Mouse (Mus musculus): ENCODE results near the gene Col26a1. TPM values are rescaled to one million over a fixed set of nuclear protein-coding genes. Genes with fewer than 3 reads are reported as not detected.
A peak's percentile ranks its signal among the peaks of the same experiment; 100 is the strongest.

The Col26a1 gene
- total RNA-seq, 1 experiment from 2014 or later: not detected

DNA sequence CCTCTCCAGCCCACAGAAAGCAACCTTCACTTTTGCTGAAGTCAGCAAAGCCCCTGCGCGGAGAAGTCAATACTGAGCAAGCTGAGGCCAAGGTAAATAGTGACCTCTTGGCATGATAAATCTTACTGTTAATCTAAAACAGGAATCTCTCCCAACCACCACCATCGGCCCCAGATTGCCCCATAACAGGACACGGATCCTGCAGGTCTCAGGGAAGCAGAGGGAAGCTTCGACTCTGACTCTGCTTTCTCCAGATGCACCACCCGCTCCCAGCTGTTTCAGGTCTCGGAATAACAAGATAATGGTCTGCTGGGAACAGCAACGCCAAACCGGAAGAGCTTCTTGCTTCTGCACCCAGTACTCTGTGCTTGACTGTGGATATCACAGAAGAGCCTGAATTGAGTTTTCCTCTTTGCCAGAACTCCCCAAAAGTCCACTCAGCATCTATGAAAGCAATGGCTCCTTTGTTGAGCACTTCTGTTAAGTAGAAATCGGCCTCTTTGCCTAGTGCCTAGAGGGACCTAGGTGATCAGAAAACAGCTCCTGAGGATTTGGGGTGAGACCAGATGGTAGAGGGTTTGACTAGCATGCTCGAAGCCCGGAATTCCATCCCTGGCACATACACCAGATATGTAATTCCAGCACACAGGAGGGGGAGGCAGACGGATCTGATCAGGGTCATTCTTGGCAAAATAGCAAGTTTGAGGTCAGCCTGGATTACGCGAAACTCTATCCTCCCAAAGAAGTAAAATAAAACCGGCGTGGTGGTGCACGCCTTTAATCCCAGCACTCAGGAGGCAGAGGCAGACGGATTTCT is 5.7 kb upstream of the Col26a1 start:
- ATAC-seq (replicated peaks in 1 of 2; ENCODE audit: insufficient read depth in 1 of 2, low FRiP score in 2 of 2, low TSS enrichment in 1 of 2, low read depth in 1 of 2, poor library complexity in 2 of 2, severe bottlenecking in 2 of 2): no peak

DNA sequence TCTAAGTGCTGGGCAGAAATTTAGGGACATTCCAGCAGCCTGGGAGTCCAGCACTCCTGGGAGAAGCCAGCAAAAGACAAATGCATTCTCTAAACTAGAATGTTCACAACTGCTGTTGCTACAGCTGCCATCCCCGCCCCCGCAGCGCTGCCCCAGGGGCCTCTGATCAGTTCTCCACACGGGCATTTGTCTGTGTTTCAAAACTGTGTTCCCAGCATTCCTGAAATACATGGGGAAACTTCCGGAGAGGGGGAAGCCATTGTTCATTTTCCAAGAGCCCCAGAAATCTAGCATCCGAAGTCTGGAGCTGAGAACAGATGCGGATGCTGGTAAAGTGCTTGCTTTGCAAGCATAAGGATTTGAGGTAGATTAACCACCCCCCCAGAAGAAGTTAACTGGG is 3.9 kb upstream of the Col26a1 start:
- no peak for ATAC-seq (replicated peaks in 1 of 2; ENCODE audit: insufficient read depth in 1 of 2, low FRiP score in 2 of 2, low TSS enrichment in 1 of 2, low read depth in 1 of 2, poor library complexity in 2 of 2, severe bottlenecking in 2 of 2)

GRCm38 (mm10) chr5:136882055-136882787 is 788 bp downstream of the Col26a1 start:
- peak in 1 of 2 experiments; percentile 18; a peak in 1 of 4 replicates for ATAC-seq (replicated peaks in 1 of 2; ENCODE audit: insufficient read depth in 1 of 2, low FRiP score in 2 of 2, low TSS enrichment in 1 of 2, low read depth in 1 of 2, poor library complexity in 2 of 2, severe bottlenecking in 2 of 2)

- peak; percentile 62 to 77 for ATAC-seq (replicated peaks in 1 of 2; ENCODE audit: insufficient read depth in 1 of 2, low FRiP score in 2 of 2, low TSS enrichment in 1 of 2, low read depth in 1 of 2, poor library complexity in 2 of 2, severe bottlenecking in 2 of 2)
Measured at GRCm38 (mm10) chr5:136881380-136882009, 1.5 kb downstream of the Col26a1 start.

GRCm38 (mm10) chr5:136880101-136880500 is 2.9 kb downstream of the Col26a1 start:
- no peak for ATAC-seq (replicated peaks in 1 of 2; ENCODE audit: insufficient read depth in 1 of 2, low FRiP score in 2 of 2, low TSS enrichment in 1 of 2, low read depth in 1 of 2, poor library complexity in 2 of 2, severe bottlenecking in 2 of 2)

- no peak for ATAC-seq (replicated peaks in 1 of 2; ENCODE audit: insufficient read depth in 1 of 2, low FRiP score in 2 of 2, low TSS enrichment in 1 of 2, low read depth in 1 of 2, poor library complexity in 2 of 2, severe bottlenecking in 2 of 2)
Measured at GRCm38 (mm10) chr5:136874271-136874670, 8.7 kb downstream of the Col26a1 start.

GRCm38 (mm10) chr5:136872417-136872816 is 10.6 kb downstream of the Col26a1 start:
- no peak for ATAC-seq (replicated peaks in 1 of 2; ENCODE audit: insufficient read depth in 1 of 2, low FRiP score in 2 of 2, low TSS enrichment in 1 of 2, low read depth in 1 of 2, poor library complexity in 2 of 2, severe bottlenecking in 2 of 2)

DNA sequence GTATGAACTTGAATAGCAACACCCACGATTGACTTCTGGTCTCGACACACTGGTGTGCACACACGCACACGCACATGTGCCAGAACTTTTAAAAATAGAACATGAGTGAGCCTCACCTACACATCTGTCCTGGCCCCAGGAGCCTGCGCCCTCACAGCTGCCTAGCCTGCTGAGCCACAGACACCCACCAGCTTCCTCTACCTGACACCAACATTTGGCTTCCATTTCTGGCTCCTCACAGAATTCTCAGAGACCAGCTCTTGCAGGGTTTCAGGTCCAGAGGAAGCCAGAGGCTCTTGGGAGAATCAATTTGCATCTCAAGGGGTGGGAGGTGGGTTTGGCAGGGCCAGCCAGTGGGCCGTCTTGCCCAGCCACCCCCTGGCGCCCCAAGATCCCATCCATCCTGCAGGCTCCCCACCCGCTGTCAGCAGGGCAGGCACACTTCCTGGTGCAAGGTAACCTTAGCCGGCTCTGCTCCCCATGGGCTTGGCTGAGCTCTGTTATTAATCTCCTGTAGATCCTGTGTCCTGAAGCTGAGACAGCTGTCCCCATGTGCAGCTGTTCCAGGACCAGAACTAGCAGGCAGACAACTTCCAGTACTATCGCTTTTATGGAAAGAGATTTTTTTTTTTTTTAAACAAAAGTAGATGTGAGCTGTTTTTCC is 13.4 kb downstream of the Col26a1 start:
- no peak; a peak in 1 of 4 replicates for ATAC-seq (replicated peaks in 1 of 2; ENCODE audit: insufficient read depth in 1 of 2, low FRiP score in 2 of 2, low TSS enrichment in 1 of 2, low read depth in 1 of 2, poor library complexity in 2 of 2, severe bottlenecking in 2 of 2)

- ATAC-seq (replicated peaks in 1 of 2; ENCODE audit: insufficient read depth in 1 of 2, low FRiP score in 2 of 2, low TSS enrichment in 1 of 2, low read depth in 1 of 2, poor library complexity in 2 of 2, severe bottlenecking in 2 of 2): no peak
Measured at GRCm38 (mm10) chr5:136867706-136868105, 15.3 kb downstream of the Col26a1 start.

GRCm38 (mm10) chr5:136863961-136864674 is 18.9 kb downstream of the Col26a1 start:
- ATAC-seq (replicated peaks in 1 of 2; ENCODE audit: insufficient read depth in 1 of 2, low FRiP score in 2 of 2, low TSS enrichment in 1 of 2, low read depth in 1 of 2, poor library complexity in 2 of 2, severe bottlenecking in 2 of 2): peak; percentile 72 to 80

DNA sequence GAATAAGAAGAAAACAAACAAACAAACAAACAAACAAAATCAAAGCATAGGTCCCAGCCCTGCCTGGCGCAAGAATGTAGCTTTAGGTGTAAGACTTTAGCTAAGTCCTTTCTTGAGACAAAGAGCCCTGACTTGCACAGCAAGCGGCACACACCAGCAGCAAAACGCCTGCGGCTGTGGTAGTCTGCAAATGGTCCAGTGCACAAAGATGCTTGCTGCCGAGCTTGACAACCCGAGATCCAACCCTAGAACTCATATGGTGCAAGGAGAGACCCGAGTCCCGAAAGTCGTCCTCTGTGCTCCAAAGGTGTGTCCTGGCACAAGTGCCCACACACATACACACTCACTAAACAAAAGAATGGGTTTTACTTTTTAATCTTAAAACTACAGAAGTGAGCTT is 19.7 kb downstream of the Col26a1 start:
- no peak for ATAC-seq (replicated peaks in 1 of 2; ENCODE audit: insufficient read depth in 1 of 2, low FRiP score in 2 of 2, low TSS enrichment in 1 of 2, low read depth in 1 of 2, poor library complexity in 2 of 2, severe bottlenecking in 2 of 2)

DNA sequence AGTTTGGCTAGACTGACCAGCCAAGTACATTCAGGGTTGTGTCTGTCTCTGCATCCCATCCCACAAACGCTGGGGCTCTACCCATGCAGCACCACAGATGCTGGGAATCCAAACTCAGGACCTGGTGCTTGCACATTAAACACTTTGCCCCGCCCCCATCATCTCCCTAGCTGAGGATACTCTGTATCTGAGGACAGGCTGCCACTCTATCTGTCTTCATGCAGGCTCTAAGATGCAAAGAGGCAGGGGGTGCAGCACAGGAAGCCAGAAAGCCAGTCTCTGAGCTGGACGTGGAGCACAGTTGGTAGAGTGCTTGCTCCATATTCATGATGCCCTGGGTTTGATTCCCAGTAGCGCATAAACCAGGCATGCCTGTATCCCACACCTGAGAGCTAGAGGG is 20.2 kb downstream of the Col26a1 start:
- ATAC-seq (replicated peaks in 1 of 2; ENCODE audit: insufficient read depth in 1 of 2, low FRiP score in 2 of 2, low TSS enrichment in 1 of 2, low read depth in 1 of 2, poor library complexity in 2 of 2, severe bottlenecking in 2 of 2): no peak

DNA sequence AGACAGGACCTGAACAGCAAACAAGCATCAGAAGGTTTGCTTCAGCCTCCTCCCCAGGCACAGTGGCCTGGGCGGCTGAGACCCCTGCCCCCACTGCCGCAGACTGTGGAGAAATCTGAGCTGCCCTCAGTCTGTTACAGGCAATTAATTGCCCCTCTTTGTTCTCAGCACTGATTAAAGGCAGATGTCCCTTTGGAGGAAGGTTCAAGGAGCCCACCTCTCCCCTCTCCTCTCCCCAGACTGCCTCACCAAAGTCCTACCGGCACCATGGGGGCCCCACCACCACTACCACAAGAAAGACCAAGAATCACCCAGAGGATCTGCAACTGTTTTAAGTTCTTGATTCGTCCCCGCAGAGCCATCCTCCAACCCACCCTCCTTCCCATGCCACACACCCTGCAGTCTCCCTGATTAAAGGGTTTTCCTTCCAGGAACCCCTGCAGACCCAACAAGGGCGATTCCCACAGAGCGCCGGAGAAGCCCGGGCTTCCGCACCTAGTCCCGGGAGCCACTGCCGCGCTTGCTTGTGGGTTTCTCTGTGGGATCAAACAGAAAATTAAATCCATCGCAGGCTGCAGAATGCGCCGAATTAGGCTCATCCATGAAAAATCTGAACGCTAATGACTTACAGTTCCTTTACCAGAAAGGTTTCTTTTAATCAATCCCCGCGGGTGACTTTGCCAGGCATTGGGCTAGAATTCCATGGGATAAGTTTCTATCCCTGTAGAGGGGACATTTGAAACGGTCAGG is 21.6 kb downstream of the Col26a1 start:
- ATAC-seq (replicated peaks in 1 of 2; ENCODE audit: insufficient read depth in 1 of 2, low FRiP score in 2 of 2, low TSS enrichment in 1 of 2, low read depth in 1 of 2, poor library complexity in 2 of 2, severe bottlenecking in 2 of 2): no peak

DNA sequence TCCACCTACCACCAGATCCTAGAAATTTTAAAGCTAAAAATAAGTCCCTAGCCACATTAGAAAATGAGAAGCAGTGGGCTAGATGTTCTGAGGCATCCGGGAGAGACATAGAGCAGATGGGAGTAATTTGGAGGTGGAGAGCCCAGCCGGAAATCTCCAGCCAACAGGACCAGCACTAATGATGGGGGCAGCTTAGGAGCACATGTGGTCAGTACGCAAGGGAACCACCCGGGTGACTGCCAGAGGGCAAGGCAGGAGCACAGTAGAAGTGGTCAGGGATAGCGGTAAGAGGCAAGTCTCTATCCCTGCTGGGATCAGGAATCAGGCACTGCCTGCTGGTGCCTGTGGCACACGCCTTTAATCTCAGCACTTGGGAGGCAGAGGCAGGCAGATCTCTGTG is 32.3 kb downstream of the Col26a1 start:
- no peak for ATAC-seq (replicated peaks in 1 of 2; ENCODE audit: insufficient read depth in 1 of 2, low FRiP score in 2 of 2, low TSS enrichment in 1 of 2, low read depth in 1 of 2, poor library complexity in 2 of 2, severe bottlenecking in 2 of 2)

- ATAC-seq (replicated peaks in 1 of 2; ENCODE audit: insufficient read depth in 1 of 2, low FRiP score in 2 of 2, low TSS enrichment in 1 of 2, low read depth in 1 of 2, poor library complexity in 2 of 2, severe bottlenecking in 2 of 2): no peak
Measured at GRCm38 (mm10) chr5:136846385-136847264, 36.4 kb downstream of the Col26a1 start.

DNA sequence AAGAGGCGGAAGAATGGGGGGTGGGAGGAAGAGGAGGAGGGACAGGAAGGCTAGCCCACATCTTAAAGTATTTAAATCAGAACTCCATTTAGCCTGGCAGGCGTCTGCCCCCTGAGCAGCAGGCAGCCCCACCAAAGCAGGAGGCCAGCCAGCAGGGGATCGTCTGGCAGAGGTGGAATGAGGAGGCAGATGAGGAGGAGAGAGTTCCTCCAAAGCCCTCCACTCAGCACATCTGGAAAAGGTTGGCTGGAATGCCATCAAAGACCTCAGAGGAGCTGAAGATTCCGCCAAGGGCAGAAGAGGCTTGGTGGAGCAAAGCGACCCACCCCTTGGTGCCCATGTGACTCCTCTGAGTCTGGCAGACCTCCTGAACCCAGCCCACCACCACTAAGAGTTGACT is 39.1 kb downstream of the Col26a1 start:
- ATAC-seq (replicated peaks in 1 of 2; ENCODE audit: insufficient read depth in 1 of 2, low FRiP score in 2 of 2, low TSS enrichment in 1 of 2, low read depth in 1 of 2, poor library complexity in 2 of 2, severe bottlenecking in 2 of 2): no peak
